Mouse (Mus musculus) lung, postnatal 0 days (tissue): Measurements from ENCODE around the gene Skap1. TPM values are rescaled to one million over a fixed set of nuclear protein-coding genes. Genes with fewer than 3 reads are reported as not detected.
A peak's percentile ranks its signal among the peaks of the same experiment; 100 is the strongest.

Experiments
- ATAC-seq: fragments of 200-750 bp; cut with Nextera tagmentation; 2 replicates; pipeline ENCODE4 v1.8.0; 2017; ENCODE audit warnings: moderate library complexity
- DNase-seq: peaks from one replicate; pipeline ENCODE4 v3.0.0-alpha.2; 2016; ENCODE audit warnings: low spot score
- H3K27ac ChIP-seq: fragments of 300-500 bp; sonication (generic); 2 replicates; pipeline ENCODE4 v1.5.1; 2014; ENCODE audit warnings: antibody characterized with exemption, mild to moderate bottlenecking, low read length, mixed read lengths
- H3K27me3 ChIP-seq: fragments of 300-500 bp; sonication (generic); replicated peaks from 2 replicates; pipeline ENCODE4 v1.6.1; 2014; ENCODE audit warnings: low read length, mixed read lengths; ENCODE audit not compliant: insufficient read depth
- H3K36me3 ChIP-seq: fragments of 300-500 bp; sonication (generic); 2 replicates; pipeline ENCODE4 v1.6.1; 2014; ENCODE audit warnings: low read length, mixed read lengths; ENCODE audit not compliant: insufficient read depth
- H3K4me1 ChIP-seq: fragments of 300-500 bp; sonication (generic); 2 replicates; pipeline ENCODE4 v1.6.1; 2014; ENCODE audit warnings: antibody characterized with exemption, low read depth, low read length, mixed read lengths; ENCODE audit not compliant: insufficient read depth
- H3K4me2 ChIP-seq: fragments of 300-500 bp; sonication (generic); replicated peaks from 2 replicates; pipeline ENCODE4 v1.6.1; 2014; ENCODE audit warnings: low read depth, mild to moderate bottlenecking, low read length, moderate library complexity, mixed read lengths
- H3K4me3 ChIP-seq: fragments of 300-500 bp; sonication (generic); 2 replicates; pipeline ENCODE4 v1.5.1; 2014; ENCODE audit warnings: low read depth, low read length
- H3K9ac ChIP-seq: fragments of 300-500 bp; sonication (generic); replicated peaks from 2 replicates; pipeline ENCODE4 v1.6.1; 2014; ENCODE audit warnings: low read depth, mild to moderate bottlenecking
- H3K9me3 ChIP-seq: fragments of 300-500 bp; sonication (generic); 2 replicates; pipeline ENCODE4 v1.6.1; 2016; ENCODE audit warnings: low read length, mixed read lengths
- CTCF ChIP-seq: IDR thresholded peaks from 2 replicates; pipeline ENCODE4 v1.5.1; 2016; ENCODE audit warnings: antibody characterized with exemption, mild to moderate bottlenecking
- EP300 ChIP-seq: IDR thresholded peaks from 2 replicates; pipeline ENCODE4 v1.6.1; 2016; ENCODE audit warnings: antibody characterized with exemption, mild to moderate bottlenecking, control low read depth
- WGBS: fragments of 180-500 bp; shearing (Covaris S2); extraction: QIAGEN DNeasy Blood & Tissue Kit; methylation state at CpG from one replicate; pipeline ENCODE4 v1.1.7; 2014; 5-methylcytosine and 5-hydroxymethylcytosine counted together
- polyA plus RNA-seq: library from polyadenylated mRNA; unstranded; fragments of >200 nt; fragmentation: Nextera tagmentation; extraction: Ambion mirVana; gene quantifications from 2 replicates; pipeline ENCODE4 v1.2.1, GENCODE M21; 2015

Gene Skap1
- polyA plus RNA-seq, 1 experiment from 2014 or later = 0.73 TPM

DNA sequence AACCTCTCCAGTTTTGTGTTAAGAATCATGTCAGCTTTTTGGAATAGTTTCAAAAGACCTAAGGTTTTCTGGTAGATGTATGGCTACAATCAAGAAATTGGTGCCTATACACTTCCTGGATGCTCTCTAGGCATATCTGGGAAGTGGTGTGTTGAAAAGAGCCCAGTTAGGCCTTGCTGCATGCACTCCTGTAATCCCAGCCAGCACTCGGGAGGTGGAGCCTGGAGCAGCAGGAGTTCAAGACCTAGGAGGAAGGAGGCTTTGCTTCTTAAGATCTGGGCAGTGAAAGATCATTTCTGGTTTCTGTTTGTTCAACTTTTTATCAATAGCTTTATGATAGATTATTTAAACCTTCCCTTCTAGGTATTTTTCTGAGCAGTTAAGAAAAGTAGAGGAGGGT lies 326.3 kb downstream of the Skap1 start:
- no peak for DNase-seq
- ATAC-seq = no peak
- H3K27me3 ChIP-seq = no peaks in the 10 kb centered on the region
- H3K9ac ChIP-seq = no peak overlapping the region
- H3K36me3 ChIP-seq = no peaks in the 10 kb centered on the region
- H3K27ac ChIP-seq = no peak overlapping the region
- no peak overlapping the region for H3K4me2 ChIP-seq
- H3K4me1 ChIP-seq = peaks cover 5% of the 10 kb centered on the region; the same call in 1 of the 2 replicates
- TF ChIP-seq EP300 = no peak
- TF ChIP-seq CTCF = no peak
- no peak overlapping the region for H3K4me3 ChIP-seq
- WGBS = 4% methylated on average over 1 of the region's 1 CpGs
- no peaks in the 10 kb centered on the region for H3K9me3 ChIP-seq

DNA sequence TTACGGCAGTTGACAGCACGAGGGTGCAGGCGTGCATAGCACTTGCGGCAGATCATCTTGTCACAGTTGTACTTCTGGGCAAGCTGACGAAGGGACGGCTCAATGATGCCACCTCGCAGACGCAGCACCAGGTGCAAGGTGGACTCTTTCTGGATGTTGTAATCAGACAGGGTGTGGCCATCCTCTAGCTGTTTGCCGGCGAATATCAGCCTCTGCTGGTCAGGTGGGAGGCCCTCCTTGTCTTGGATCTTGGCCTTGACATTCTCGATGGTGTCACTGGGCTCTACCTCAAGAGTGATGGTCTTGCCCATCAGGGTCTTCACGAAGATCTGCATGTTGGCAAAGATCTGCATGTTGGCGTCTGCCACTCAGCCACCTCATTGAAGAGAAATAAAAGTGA lies 331.1 kb downstream of the Skap1 start:
- no peak for ATAC-seq
- H3K36me3 ChIP-seq = no peaks in the 10 kb centered on the region
- H3K27me3 ChIP-seq = no peaks in the 10 kb centered on the region
- H3K4me1 ChIP-seq = no peaks in the 10 kb centered on the region
- no peaks in the 10 kb centered on the region for H3K9me3 ChIP-seq
- H3K9ac ChIP-seq = no peak overlapping the region
- no peak for TF ChIP-seq EP300
- TF ChIP-seq CTCF = no peak
- no peak for DNase-seq
- no peak overlapping the region for H3K4me2 ChIP-seq
- H3K27ac ChIP-seq = no peak overlapping the region
- WGBS = 89% methylated on average over 13 of the region's 13 CpGs
- no peak overlapping the region for H3K4me3 ChIP-seq

DNA sequence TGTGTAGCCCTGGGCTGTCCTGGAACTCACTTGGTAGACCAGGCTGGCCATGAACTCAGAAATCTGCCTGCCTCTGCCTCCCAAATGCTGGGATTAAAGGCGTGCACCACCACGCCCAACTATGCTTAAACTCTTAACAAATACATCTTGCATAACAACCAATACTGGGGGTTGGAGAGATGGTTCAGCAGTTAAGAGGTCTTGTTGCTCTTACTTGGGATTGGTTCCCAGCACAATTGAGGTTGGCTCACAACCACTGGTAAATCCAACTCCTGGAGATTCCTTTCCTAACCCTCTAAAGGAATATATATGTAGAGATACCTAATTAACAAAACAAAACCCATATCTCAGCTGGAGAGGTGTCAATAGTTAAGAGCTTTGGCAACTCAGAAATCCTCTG lies 331.7 kb downstream of the Skap1 start:
- DNase-seq = no peak
- Histone ChIP-seq H3K9ac (no peak overlapping the region), H3K4me2 (no peak overlapping the region), H3K36me3 (no peaks in the 10 kb centered on the region), H3K27ac (no peak overlapping the region), H3K4me1 (no peaks in the 10 kb centered on the region), H3K27me3 (no peaks in the 10 kb centered on the region), H3K4me3 (no peak overlapping the region), H3K9me3 (no peaks in the 10 kb centered on the region)
- ATAC-seq = no peak
- no peak for TF ChIP-seq CTCF
- no peak for TF ChIP-seq EP300
- 92% methylated on average over 2 of the region's 2 CpGs for WGBS

GRCm38 (mm10) chr11:96796586-96796985 lies 332.2 kb downstream of the Skap1 start:
- DNase-seq (peak; percentile 55), ATAC-seq (no peak)
- Histone ChIP-seq H3K4me2 (no peak overlapping the region), H3K9me3 (no peaks in the 10 kb centered on the region), H3K27ac (no peak overlapping the region), H3K4me3 (no peak overlapping the region), H3K36me3 (no peaks in the 10 kb centered on the region), H3K9ac (no peak overlapping the region), H3K4me1 (no peaks in the 10 kb centered on the region), H3K27me3 (no peaks in the 10 kb centered on the region)
- WGBS = 31% methylated on average over 1 of the region's 1 CpGs
- TF ChIP-seq EP300 (no peak), CTCF (peak; percentile 64)

DNA sequence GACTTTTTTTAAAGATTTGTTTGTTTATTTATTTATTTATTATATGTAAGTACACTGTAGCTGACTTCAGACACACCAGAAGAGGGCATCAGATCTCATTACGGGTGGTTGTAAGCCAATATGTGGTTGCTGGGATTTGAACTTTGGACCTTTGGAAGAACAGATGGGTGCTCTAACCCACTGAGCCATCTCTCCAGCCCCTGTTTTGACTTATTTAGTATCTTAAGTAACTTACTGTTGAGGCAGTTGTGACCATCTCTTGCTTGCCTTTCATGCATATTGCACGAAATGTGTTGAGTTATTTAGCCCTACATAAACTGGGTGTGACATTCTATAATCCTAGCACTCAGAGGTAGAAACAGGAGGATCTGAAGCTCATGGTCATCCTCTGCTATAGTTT lies 335.1 kb downstream of the Skap1 start:
- TF ChIP-seq EP300 (no peak), CTCF (no peak)
- 83% methylated on average over 2 of the region's 2 CpGs for WGBS
- H3K36me3 ChIP-seq = peaks cover 8% of the 10 kb centered on the region; the same call in 1 of the 2 replicates
- H3K9ac ChIP-seq = no peak overlapping the region
- H3K4me1 ChIP-seq = no peaks in the 10 kb centered on the region
- no peak overlapping the region for H3K4me2 ChIP-seq
- H3K9me3 ChIP-seq = no peaks in the 10 kb centered on the region
- ATAC-seq (no peak), DNase-seq (no peak)
- H3K4me3 ChIP-seq = no peak overlapping the region
- no peak overlapping the region for H3K27ac ChIP-seq
- no peaks in the 10 kb centered on the region for H3K27me3 ChIP-seq

DNA sequence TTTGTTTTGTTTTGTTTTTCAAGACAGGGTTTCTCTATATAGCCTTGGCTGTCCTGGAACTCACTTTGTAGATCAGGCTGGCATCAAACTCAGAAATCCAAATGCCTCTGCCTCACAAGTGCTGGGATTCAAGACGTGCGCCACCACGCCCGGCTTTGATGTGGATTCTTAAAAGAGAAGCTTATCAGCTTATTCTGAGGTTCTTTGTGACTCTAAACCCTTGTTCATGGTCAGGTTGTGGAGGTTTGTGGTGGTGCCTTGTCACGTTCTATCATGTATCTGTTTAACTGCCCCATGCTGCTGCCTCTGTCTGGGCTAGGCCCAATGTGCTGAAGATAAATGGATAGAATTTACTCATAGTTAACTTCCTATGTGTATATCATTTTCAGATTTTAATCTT lies 341.2 kb downstream of the Skap1 start:
- Histone ChIP-seq H3K9me3 (no peaks in the 10 kb centered on the region), H3K4me1 (no peaks in the 10 kb centered on the region), H3K36me3 (peaks cover 19% of the 10 kb centered on the region), H3K4me2 (no peak overlapping the region), H3K4me3 (no peak overlapping the region), H3K27me3 (no peaks in the 10 kb centered on the region), H3K9ac (no peak overlapping the region), H3K27ac (no peak overlapping the region)
- no peak for TF ChIP-seq EP300
- no peak for TF ChIP-seq CTCF
- ATAC-seq (no peak), DNase-seq (no peak)
- 86% methylated on average over 5 of the region's 5 CpGs for WGBS

DNA sequence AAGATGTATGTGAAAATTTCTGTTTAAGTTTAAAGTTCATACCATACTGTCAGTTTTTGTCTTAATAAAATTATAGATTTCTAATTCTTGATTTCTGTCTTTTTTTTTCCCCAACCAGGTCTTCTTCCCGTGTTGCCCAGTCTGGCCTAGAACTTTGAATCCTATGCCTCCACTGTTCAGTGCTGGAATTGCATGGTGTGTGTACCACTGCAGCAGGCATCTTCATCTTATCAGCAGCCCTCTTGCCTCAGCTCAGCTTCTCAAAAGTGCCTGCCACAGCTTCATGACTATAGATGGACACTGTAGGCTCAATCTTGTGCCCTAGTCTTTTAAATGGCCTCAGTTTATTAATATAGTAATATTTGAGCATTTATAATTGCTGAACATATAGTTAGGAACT lies 343.7 kb downstream of the Skap1 start:
- 41% methylated on average over 1 of the region's 1 CpGs for WGBS
- TF ChIP-seq CTCF = peak; percentile 55
- TF ChIP-seq EP300 = no peak
- Histone ChIP-seq H3K27ac (no peak overlapping the region), H3K36me3 (peaks cover 14% of the 10 kb centered on the region), H3K9me3 (no peaks in the 10 kb centered on the region), H3K27me3 (no peaks in the 10 kb centered on the region), H3K9ac (no peak overlapping the region), H3K4me3 (no peak overlapping the region), H3K4me1 (no peaks in the 10 kb centered on the region), H3K4me2 (no peak overlapping the region)
- no peak for DNase-seq
- ATAC-seq = no peak

Other genes with a start within 250 kb of the Skap1 start
- not detected in 2 replicates for gene Hoxb9, start 193.1 kb upstream of the Skap1 start, polyA plus RNA-seq
- 0.23 and 0.35 TPM in 2 replicates for gene Hoxb8, start 182.7 kb upstream of the Skap1 start, polyA plus RNA-seq
- 1.3 and 1.9 TPM in 2 replicates for gene Hoxb7, start 178.0 kb upstream of the Skap1 start, polyA plus RNA-seq
- 7.3 and 7.4 TPM in 2 replicates for gene Hoxb6, start 172.1 kb upstream of the Skap1 start, polyA plus RNA-seq
- gene Hoxb5, start 161.3 kb upstream of the Skap1 start, polyA plus RNA-seq = 16.8 and 17.3 TPM in 2 replicates
- gene Hoxb4, start 146.3 kb upstream of the Skap1 start, polyA plus RNA-seq = 2.6 and 3.0 TPM in 2 replicates
- 1.5 and 2.2 TPM in 2 replicates for gene Hoxb3, start 141.3 kb upstream of the Skap1 start, polyA plus RNA-seq
- gene Hoxb2, start 114.1 kb upstream of the Skap1 start, polyA plus RNA-seq = 16.5 and 16.9 TPM in 2 replicates
- gene Hoxb1, start 98.8 kb upstream of the Skap1 start, polyA plus RNA-seq = not detected in 2 replicates